Mouse (Mus musculus): ENCODE measurements around the gene Cacng7.

GRCm38 (mm10) chr7:3347366-3348287, 14.9 kb downstream of the Cacng7 start:
- no peak for TF ChIP-seq EP300 (optimal IDR thresholded peaks at IDR 0.05)
- TF ChIP-seq CTCF (IDR thresholded peaks at IDR 0.05; ENCODE audit: low read depth): no peak
